Mouse (Mus musculus) spleen, adult 2 months (tissue): ENCODE measurements at regions not wholly inside any gene's neighbourhood (a gene's known extent, or its start where the extent isn't known, plus 50 kb on each side); places are given as distances from the start of the nearest gene placed in this dataset.

Source experiments
- CTCF ChIP-seq: fragments of 200-500 bp; IDR thresholded peaks from 2 replicates; pipeline ENCODE4 v1.5.1; 2011; ENCODE audit warnings: mild to moderate bottlenecking, inconsistent platforms; ENCODE audit not compliant: insufficient read depth, insufficient read length, insufficient replicate concordance; ENCODE audit errors: extremely low read depth
- POLR2A ChIP-seq: fragments of 200-500 bp; IDR thresholded peaks from 2 replicates; pipeline ENCODE4 v1.6.1; 2011; ENCODE audit warnings: low read depth, low read length, inconsistent platforms

DNA sequence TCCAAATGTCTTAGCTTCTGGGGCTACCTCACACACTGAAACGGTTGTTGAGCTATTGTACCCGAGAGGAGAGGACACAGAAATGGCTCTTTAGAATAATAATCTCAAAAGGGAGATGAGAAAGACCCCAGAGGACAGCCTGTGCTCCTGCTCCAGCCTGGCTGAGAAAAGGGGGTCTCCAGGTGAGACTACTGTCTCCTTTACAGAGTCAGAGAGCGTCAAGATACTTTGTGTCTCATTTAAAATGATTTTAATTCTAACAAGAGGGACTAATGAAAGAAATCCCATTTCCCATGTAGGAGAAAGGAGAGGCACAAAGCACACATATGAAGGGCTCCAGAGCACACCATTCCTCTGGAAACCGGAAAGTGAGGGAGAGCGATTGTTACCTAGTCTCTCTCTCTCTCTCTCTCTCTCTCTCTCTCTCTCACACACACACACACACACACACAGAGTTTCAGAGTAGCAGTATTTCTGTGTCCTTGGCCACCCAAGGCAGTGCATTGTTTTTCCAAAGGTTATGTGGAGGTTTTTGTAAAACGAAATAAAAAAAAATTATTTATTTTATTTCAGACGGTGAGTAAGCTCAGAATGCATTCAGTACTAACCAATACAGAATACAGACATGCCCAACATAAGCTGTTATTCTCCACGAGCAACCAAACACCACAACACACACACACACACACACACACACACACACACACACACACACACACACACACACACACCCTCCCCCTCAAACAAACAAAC, 215.6 kb upstream of the Ubash3b start:
- TF ChIP-seq POLR2A (no peak), CTCF (no peak)
